Mouse (Mus musculus) lung, adult 2 months (tissue): ENCODE measurements around the gene Kcnh6.

Source experiments
- CTCF ChIP-seq: fragments of 200-500 bp; IDR thresholded peaks from 2 replicates; pipeline ENCODE4 v1.5.1; 2011; ENCODE audit warnings: mild to moderate bottlenecking, low read length, control low read depth; ENCODE audit not compliant: insufficient read depth
- POLR2A ChIP-seq: fragments of 200-500 bp; IDR thresholded peaks from 2 replicates; pipeline ENCODE4 v1.6.1; 2011; ENCODE audit warnings: low read depth, mild to moderate bottlenecking, control low read depth, low read length, borderline replicate concordance; ENCODE audit errors: extremely low read depth

- TF ChIP-seq CTCF: no peak
- no peak for TF ChIP-seq POLR2A
Measured at GRCm38 (mm10) chr11:106060549-106060948, 52.6 kb downstream of the Kcnh6 start.
